Mouse (Mus musculus) thymus, adult 2 months (tissue): ENCODE measurements around the gene Nmnat2. TPM values are rescaled to one million over a fixed set of nuclear protein-coding genes. Genes with fewer than 3 reads are reported as not detected.

Source experiments
- DNase-seq: peaks from one replicate; pipeline ENCODE4 v3.0.0; 2021
- H3K27ac ChIP-seq: fragments of 200-500 bp; 2 replicates; pipeline ENCODE4 v1.5.1; 2012; ENCODE audit warnings: low read length, control low read depth; ENCODE audit not compliant: control insufficient read depth, insufficient read depth
- H3K27me3 ChIP-seq: fragments of 200-500 bp; 2 replicates; pipeline ENCODE4 v1.6.1; 2012; ENCODE audit warnings: mild to moderate bottlenecking, low read length, moderate library complexity, mixed read lengths; ENCODE audit not compliant: control insufficient read depth, insufficient read depth
- H3K36me3 ChIP-seq: fragments of 200-500 bp; 2 replicates; pipeline ENCODE4 v1.6.1; 2012; ENCODE audit warnings: mild to moderate bottlenecking, low read length, moderate library complexity; ENCODE audit not compliant: control insufficient read depth, insufficient read depth
- H3K4me1 ChIP-seq: fragments of 200-500 bp; replicated peaks from 2 replicates; pipeline ENCODE4 v1.6.1; 2012; ENCODE audit warnings: low read length; ENCODE audit not compliant: control insufficient read depth, insufficient read depth
- H3K4me3 ChIP-seq: fragments of 200-500 bp; 2 replicates; pipeline ENCODE4 v1.5.1; 2012; ENCODE audit warnings: mild to moderate bottlenecking, low read length, control low read depth, moderate library complexity; ENCODE audit not compliant: control insufficient read depth, insufficient read depth
- CTCF ChIP-seq: fragments of 200-500 bp; IDR thresholded peaks from 2 replicates; pipeline ENCODE4 v1.5.1; 2012; ENCODE audit warnings: mild to moderate bottlenecking, control low read depth, low read length, moderate library complexity, borderline replicate concordance; ENCODE audit not compliant: control insufficient read depth, poor library complexity, insufficient read depth; ENCODE audit errors: extremely low read depth
- POLR2A ChIP-seq: fragments of 200-500 bp; IDR thresholded peaks from 2 replicates; pipeline ENCODE4 v1.6.1; 2012; ENCODE audit warnings: mild to moderate bottlenecking, low read length, control low read depth, moderate library complexity; ENCODE audit not compliant: control insufficient read depth, poor library complexity, insufficient read depth; ENCODE audit errors: extremely low read depth
- WGBS: fragments of 180-500 bp; shearing (Covaris S2); methylation state at CpG from one replicate; pipeline ENCODE4 v1.1.7; 2018; 5-methylcytosine and 5-hydroxymethylcytosine counted together
- polyA plus RNA-seq: library from polyadenylated mRNA; depleted of rRNA; stranded (reverse); fragments of >200 nt; gene quantifications from 2 replicates; pipeline ENCODE4 v1.2.3, GENCODE M21; 2012

Gene Nmnat2
- polyA plus RNA-seq, 1 experiment = 1.1 TPM

- TF ChIP-seq POLR2A = no peak
- no peak for TF ChIP-seq CTCF
- no peaks in the 10 kb centered on the region for H3K27me3 ChIP-seq
- no peaks in the 10 kb centered on the region for H3K36me3 ChIP-seq
- no peak for DNase-seq
- H3K4me3 ChIP-seq = no peak overlapping the region
- WGBS = 84% methylated on average over 14 of the region's 14 CpGs
- no peaks in the 10 kb centered on the region for H3K4me1 ChIP-seq
- no peak overlapping the region for H3K27ac ChIP-seq
Measured at GRCm38 (mm10) chr1:153048147-153048878, 93.5 kb downstream of the Nmnat2 start.

- H3K4me1 ChIP-seq = no peaks in the 10 kb centered on the region
- H3K27me3 ChIP-seq = no peaks in the 10 kb centered on the region
- no peak for TF ChIP-seq CTCF
- TF ChIP-seq POLR2A = no peak
- DNase-seq = no peak
- 84% methylated on average over 2 of the region's 2 CpGs for WGBS
- no peak overlapping the region for H3K27ac ChIP-seq
- no peak overlapping the region for H3K4me3 ChIP-seq
- H3K36me3 ChIP-seq = no peaks in the 10 kb centered on the region
Measured at GRCm38 (mm10) chr1:153049451-153049850, 94.7 kb downstream of the Nmnat2 start.

- DNase-seq = no peak
- no peak overlapping the region for H3K4me3 ChIP-seq
- no peaks in the 10 kb centered on the region for H3K4me1 ChIP-seq
- no peaks in the 10 kb centered on the region for H3K36me3 ChIP-seq
- no peak overlapping the region for H3K27ac ChIP-seq
- TF ChIP-seq CTCF = no peak
- TF ChIP-seq POLR2A = no peak
- H3K27me3 ChIP-seq = no peaks in the 10 kb centered on the region
- 91% methylated on average over 5 of the region's 5 CpGs for WGBS
Measured at GRCm38 (mm10) chr1:153051474-153051873, 96.7 kb downstream of the Nmnat2 start.

GRCm38 (mm10) chr1:153053619-153054018 lies 98.8 kb downstream of the Nmnat2 start:
- 82% methylated on average over 7 of the region's 7 CpGs for WGBS
- DNase-seq = no peak

GRCm38 (mm10) chr1:153054112-153054821 lies 99.5 kb downstream of the Nmnat2 start:
- DNase-seq = no peak
- TF ChIP-seq POLR2A (no peak), CTCF (no peak)
- Histone ChIP-seq H3K4me1 (no peaks in the 10 kb centered on the region; the same call in 1 of the 2 replicates), H3K27ac (no peak overlapping the region), H3K36me3 (no peaks in the 10 kb centered on the region), H3K4me3 (no peak overlapping the region), H3K27me3 (no peaks in the 10 kb centered on the region)
- 74% methylated on average over 11 of the region's 11 CpGs for WGBS

More at GRCm38 (mm10) chr1:153053619-153054018, 98.8 kb downstream of the Nmnat2 start:
- no peak overlapping the region for H3K4me3 ChIP-seq
- no peaks in the 10 kb centered on the region; the same call in 1 of the 2 replicates for H3K4me1 ChIP-seq
- H3K27ac ChIP-seq = no peak overlapping the region
- H3K36me3 ChIP-seq = no peaks in the 10 kb centered on the region
- no peaks in the 10 kb centered on the region for H3K27me3 ChIP-seq
- no peak for TF ChIP-seq CTCF
- TF ChIP-seq POLR2A = no peak

- Histone ChIP-seq H3K36me3 (no peaks in the 10 kb centered on the region), H3K4me1 (no peaks in the 10 kb centered on the region; the same call in 1 of the 2 replicates), H3K4me3 (no peak overlapping the region), H3K27ac (no peak overlapping the region), H3K27me3 (no peaks in the 10 kb centered on the region)
- WGBS = 26% methylated on average over 7 of the region's 7 CpGs
- no peak for DNase-seq
- TF ChIP-seq POLR2A (no peak), CTCF (no peak)
Measured at GRCm38 (mm10) chr1:153058290-153058689, 103.5 kb downstream of the Nmnat2 start.

GRCm38 (mm10) chr1:153059626-153060025 lies 104.8 kb downstream of the Nmnat2 start:
- Histone ChIP-seq H3K4me1 (no peaks in the 10 kb centered on the region; the same call in 1 of the 2 replicates), H3K27me3 (no peaks in the 10 kb centered on the region), H3K36me3 (no peaks in the 10 kb centered on the region), H3K27ac (no peak overlapping the region), H3K4me3 (no peak overlapping the region)
- 97% methylated on average over 9 of the region's 9 CpGs for WGBS
- TF ChIP-seq CTCF (no peak), POLR2A (no peak)
- DNase-seq = no peak
